Mouse (Mus musculus) heart, adult 8-10 months (tissue): ENCODE measurements around the gene Nrip2. TPM values are rescaled to one million over a fixed set of nuclear protein-coding genes. Genes with fewer than 3 reads are reported as not detected.
A peak's percentile ranks its signal among the peaks of the same experiment; 100 is the strongest.
"Not testable (repeated sequence)": the region's sequence is repeated elsewhere in the genome, so short reads cannot be mapped to it uniquely, and the experiment has no call there.

Experiments
- DNase-seq: peaks from one replicate; pipeline ENCODE4 v3.0.0; 2022; ENCODE audit warnings: low spot score
- total RNA-seq, 4 experiments: library from RNA; stranded (reverse); gene quantifications; 2 replicates each; pipeline ENCODE4 v1.2.4; 2022

The Nrip2 gene
- total RNA-seq: 1 to 10 TPM; 1.1 to 1.8 (median 1.3) TPM

DNA sequence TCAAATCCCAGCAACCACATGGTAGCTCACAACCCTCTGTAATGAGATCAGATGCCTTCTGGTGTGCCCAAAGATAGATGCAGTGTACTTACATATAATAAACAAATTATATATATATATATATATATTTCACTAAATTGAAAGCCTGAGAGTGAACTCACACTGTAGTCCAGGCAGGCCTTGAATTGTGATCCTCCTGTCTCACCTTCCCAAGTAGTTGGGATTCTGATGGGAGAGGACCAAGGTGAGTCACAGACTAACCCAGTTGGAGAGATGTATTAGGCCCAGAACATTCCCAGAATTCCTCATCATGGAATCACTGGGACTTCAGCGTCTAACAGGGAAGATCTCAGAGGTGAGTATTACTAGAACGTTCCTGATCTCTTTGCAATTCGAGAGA lies at the start of gene Nrip2:
Gene Nrip2 (plus strand): TSS at position 301 of the 400 bp plus-strand sequence.
- DNase-seq: no peak

DNA sequence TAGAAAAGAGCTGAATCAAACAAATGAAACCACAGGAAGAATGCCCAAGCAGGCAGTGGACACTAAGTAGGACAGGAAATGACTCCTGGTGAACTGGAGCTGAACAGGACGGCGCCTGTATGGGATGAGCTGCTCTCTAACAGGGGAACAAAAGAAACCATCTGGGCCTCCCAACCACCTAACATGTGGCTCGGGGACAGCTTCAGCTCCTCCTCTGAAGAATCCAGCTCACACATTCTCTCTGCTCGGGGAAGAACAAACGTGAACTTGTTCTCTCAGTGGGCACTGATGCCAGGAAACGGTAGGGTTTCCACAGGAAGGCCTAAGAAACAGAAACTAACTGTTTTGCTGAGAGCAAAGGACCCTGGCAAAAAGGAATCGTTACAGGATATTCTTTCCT lies 49.4 kb upstream of the Nrip2 start:
- no peak for DNase-seq

DNA sequence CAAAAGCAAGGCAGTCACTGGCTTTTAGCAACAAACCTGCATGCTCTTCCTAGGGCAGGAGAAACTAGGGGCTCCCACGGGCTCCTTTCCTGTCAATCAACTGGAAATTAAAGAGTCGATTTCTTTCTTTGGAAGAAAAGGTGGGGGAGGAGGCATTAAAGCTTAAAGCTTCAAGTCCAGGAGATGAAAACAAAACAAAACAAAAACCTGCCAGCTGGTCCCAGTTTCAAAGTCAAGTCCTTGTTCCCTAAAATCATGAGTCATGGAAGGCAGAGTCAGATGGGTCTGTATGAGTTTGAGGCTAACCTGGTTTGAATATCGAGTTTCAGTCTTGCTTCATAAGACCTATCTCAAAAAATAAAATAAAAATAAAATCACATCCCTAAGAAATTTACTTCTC lies 45.0 kb upstream of the Nrip2 start:
- no peak for DNase-seq

DNA sequence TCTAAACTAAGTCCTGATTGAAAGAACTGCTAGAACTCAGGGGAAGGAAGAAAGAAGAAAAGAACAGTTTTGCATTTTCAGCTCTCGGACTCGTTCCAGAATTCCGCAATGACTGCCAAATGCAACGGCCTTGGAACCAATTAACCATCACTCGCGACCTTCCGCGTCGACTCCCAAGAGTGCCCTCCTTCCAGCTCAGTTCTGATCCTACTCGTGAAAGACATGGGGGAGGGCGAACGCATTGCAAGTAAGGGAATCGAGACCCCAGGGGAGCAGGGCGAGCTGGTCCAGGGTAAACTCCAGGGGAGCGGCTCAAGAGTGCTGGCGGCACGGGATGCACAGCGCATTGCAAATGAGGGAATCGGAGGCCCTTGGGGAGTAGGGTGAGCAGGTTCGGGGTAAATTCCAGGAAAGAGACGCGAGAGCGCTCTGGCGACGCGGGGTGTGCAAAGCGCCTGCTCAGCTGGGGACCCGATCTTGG lies 43.9 kb upstream of the Nrip2 start:
- DNase-seq: peak; percentile 27

DNA sequence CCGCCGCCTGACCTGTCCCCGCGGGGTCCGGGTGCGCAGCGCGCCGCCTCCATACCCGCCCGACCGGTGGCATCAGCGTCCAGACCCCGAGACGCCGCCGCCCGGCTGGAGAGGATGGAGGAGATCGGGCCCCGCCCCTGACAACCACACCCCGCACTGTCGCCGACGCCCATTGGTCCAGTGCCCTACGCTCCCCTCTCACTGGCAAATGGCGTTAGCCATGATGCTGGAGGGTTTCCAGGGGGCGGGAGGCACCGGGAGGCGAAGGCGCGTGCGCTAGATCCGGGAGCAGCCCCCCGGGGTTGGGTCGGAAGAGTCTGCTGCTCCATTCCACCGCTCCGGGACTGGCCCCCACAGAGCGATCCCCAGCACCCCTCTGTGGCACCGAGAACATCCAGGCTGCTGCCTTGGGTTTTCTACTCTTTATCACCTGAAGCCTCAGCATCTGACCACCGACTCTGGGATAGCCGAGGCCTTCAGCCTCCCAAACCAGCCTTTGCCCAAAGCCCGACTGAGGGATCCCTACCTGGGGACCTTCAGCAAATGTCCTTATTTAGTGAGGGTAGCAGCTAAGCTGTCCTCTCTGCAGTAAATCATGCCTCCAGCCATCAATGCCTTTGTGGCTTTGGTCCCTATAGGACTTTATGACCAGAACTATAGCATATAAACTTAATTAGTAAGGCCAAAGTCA lies 43.2 kb upstream of the Nrip2 start, which contains the start of gene Tulp3:
Gene Tulp3 (minus strand): TSS at position 126 of the 691 bp plus-strand sequence.
- DNase-seq: peak; percentile 94

DNA sequence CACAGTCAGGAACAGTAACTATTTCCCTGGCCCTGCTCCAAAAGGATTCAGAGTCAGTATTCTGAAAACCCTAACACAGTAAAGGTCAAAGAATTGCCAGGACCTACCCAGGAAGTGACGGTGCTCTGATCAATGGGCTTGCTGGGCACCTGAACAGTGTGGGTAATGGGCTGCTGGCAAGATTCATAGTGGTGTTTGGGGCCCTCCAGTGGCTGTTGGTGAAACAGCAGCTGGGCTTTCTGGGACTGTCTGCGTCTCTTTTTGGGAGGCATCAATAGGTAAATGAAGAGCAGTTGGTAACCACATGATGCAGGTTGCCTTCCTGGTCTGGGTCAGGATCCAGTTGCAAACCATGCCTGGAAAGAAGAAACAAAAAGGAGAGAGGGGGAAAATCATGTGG lies 40.1 kb upstream of the Nrip2 start:
- DNase-seq: peak; percentile 44

DNA sequence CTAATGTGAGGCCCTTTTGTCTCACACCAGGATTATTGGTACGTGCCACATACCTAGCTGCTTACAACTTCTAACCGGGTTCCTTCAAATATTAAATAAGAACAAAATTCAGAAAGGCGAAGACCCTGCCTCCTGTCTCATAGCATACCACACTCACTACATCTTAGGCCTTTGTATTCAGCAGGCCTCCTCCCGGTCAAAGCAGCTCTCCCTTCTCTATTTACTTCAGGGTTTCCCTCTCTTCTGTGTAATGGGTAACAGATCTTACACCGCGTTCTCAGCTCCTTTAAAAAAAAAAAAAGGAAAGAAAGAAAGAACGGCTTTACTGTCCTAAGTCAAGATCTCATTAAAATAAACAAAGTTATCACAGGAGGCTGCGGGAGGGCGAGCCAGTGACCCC lies 37.2 kb upstream of the Nrip2 start:
- no peak for DNase-seq

DNA sequence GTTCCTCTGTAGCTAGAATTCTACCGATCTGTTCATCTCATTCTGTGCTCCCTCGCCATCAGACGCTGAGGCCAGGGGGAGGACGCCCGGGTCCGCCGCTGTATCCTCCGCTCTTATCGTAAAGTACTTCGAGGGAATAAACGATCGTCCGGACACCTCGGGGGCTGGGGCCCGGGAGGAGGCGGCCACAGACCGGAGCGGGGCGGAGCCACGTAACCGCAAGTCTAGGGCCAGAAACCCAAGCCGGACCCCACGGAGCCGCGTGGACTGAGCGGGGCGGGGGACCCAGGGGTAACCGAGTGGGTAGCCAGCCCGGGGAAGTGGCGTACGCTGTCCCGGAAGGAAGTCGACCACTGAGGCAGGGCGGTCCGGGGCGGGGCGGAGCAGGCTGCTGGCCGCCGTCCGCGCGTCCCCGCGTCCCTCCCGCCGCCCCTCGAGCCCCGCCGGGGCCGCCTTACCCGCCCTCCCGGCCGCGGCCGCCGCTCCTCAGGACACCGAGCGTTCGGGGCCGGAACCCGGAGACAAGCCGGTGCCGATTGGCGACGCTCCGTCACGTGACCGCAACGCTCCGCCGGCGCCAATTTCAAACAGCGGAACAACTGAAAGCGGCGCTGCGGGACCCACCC lies 36.6 kb upstream of the Nrip2 start, which contains the start of the genes Rhno1 and Foxm1:
Gene Rhno1 (minus strand): TSS at position 531 of the 626 bp plus-strand sequence.
Gene Foxm1 (plus strand): TSS at position 587 of the 626 bp plus-strand sequence.
- DNase-seq: peak; percentile 74

DNA sequence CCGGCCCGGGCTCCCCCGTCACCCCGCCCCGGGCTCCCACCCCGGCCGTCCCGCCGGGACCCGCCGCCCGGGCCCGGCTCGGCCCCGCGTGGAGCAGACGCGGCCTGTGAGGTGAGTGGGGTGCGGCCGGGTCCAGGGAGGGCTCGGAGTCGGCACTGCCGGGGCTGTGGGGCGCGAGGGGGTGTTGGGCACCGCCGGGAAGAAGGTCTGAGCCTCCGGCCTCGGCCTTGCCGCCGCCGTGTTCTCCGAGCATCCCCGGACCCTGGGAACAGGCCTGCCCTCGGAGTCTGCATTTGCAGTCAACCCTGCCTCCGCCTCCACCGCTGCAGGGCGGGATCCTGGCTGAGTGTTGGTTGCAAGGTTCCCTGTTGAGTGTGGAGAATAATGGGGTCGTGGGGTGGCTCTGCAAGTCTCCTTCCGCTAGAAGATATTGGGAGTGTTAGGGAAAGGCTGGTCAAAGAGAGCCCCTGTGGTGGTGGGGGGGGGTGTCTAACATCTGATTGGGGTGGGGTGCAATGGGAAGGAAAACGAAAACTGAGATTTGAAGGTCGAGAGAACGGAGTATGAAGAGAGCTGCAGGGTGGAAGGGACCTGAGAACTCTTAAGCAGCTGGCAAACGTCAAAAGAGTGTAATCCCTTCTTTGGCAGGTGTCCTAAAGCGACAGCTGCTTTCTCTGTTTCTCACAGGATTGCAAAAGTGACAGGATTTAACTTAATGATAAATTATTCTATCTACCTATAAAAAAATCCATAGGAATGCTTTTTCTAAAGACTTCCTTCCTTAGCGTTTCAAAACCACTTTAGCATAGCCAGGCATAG lies 35.9 kb upstream of the Nrip2 start:
- no peak for DNase-seq

DNA sequence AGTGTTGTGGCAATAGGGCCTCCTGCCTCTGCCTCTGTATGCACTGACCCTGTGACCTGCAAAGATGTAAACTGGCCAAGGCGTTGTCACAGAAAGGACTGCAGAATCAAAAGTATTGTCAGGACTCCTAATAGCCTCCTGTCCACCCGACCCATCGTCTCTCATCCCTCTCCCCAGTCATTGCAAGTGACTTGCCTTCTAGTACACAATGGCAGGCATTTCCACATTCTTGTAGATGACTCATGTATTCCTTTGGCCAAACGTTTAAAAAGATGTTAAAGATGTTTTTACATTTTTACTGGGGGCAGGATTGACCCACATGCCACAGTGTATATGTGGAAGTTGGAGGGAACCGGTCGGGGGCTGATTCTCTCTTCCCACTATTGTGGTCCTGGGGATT lies 34.4 kb upstream of the Nrip2 start:
- DNase-seq: no peak

DNA sequence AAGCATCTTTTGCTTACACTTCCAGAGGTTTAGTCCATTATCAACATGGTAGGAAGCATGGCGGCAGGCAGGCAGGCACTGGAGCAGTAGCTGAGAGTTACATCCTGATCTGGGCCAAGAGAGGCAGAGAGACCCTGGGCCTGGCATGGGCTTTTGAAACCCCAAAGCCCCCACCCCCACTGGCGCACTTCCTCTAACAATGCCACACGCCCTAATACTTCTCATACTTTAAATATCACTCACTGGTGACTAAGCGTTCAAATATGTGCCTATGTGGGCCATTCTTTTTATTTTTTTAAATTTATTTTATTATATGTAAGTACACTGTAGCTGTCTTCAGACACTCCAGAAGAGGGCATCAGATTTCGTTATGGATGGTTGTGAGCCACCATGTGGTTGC lies 32.6 kb upstream of the Nrip2 start:
- DNase-seq: no peak

DNA sequence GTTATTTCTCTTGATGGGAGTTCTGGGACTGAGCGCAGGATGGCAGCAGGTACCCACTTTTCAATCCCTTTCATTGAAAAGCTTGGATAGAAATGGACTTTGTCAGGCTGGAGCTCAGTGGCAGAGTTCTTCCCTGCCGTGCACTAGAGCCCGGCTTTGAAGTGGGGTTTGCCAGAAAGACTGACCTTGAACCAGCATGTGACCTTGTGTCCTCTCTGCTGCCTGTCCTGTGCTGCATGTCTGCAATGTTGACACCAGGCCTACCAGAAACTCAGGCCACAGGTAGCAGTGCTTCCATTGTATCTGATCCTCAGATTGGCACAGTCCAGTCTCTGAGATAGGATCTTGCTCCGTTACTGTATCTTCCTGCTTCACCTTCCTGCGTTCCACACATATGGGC lies 29.1 kb upstream of the Nrip2 start:
- no peak for DNase-seq

DNA sequence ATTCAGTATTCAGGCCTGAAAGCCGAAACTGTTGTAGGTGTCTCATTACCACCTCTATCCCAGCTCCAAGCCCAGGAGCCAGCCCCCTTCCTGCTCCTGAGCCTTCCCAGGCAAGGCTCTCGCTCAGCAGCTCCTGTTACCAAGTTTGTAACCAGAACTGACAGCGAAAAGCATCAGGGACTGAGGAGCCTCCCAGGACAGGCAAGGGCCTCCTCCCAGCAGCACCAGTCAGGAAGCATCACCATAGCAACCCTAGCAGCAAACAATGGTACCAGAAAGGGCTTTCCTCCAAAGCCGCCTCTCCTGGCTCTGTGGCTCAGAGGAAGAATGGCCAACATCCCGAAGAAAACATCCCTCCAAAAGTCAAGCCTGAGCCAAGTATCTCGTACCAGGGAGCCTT lies 23.9 kb upstream of the Nrip2 start, which contains the start of the genes Tex52 and Gm44596:
Gene Tex52 (plus strand): TSS at position 265 of the 400 bp plus-strand sequence.
Gene Gm44596 (plus strand): TSS at position 312 of the 400 bp plus-strand sequence.
- peak; percentile 48 for DNase-seq

DNA sequence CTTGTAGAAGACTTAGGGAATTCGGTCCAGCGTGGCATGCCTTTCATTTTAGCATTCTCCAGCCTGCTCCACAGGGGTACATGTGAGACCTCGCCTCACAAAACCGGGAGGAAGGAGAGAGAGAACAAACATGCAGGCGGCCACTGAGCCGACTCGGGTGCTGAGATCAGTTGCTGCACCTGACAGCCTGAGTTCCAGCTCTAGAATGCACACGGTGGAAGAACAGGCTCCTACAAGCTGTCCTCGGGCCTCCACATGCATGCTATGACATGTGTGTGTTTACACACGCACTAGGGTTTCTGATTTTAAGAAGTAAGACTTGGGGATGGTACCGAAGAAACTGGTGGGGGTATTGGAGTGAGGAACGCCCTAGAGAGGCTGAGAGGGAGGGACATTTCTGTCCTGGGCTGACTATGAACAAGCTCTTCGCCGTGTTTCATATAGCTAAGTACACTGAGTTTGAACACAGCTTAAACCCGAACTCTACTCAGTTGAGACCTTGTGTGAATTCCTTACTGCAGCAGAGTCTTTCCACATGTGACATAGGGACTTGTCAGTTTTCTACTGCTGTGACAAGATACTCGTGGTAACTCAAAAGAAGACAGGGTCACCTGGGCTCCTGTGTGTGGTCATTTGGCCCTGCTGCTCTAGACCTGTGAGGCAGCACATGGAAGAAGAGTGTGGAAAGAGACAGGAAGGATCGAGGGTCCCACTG lies 22.6 kb upstream of the Nrip2 start:
- DNase-seq: no peak

DNA sequence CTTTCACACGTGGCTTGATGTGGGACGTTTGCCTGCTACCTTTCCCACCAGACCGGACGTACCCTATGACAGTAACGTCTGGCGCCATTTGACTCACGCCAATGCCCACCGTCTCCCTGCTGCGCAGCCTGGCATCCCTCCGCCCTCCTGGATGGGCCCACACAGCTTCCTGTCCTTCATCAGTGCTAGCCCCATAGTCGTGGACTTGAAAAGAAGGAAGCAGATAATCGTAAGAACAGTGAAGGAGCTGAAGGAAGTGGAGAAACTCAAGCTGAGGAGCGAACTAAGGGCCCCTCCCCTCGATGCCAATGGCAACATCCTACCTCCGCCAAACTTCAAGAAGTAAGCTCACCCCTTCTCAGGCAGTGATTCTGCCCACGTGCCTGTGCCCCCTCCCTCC lies 19.5 kb upstream of the Nrip2 start:
- no peak for DNase-seq

DNA sequence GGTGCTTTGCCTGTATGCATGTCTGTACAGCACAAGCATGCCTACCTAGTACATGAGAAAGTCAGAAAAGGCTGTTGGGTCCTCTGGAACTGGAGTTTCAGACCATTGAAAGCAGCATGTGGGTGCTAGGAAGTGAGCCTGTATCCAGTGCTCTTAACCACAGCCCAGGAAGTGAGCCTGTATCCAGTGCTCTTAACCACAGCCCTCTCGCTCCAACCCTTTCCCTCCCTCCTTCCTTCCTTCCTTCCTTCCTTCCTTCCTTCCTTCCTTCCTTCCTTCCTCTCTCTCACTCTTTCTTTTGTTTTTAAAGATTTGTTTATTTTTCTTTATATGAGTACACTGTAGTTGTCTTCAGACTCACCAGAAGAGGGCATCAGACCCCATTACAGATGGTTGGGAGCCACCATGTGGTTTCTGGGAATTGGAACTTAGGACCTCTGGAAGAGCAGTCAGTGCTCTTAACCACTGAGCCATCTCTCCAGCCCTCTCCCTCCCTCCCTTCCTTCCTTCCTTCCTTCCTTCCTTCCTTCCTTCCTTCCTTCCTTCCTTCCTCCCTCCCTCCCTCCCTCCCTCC lies 18.4 kb upstream of the Nrip2 start:
- DNase-seq: not testable (repeated sequence)

DNA sequence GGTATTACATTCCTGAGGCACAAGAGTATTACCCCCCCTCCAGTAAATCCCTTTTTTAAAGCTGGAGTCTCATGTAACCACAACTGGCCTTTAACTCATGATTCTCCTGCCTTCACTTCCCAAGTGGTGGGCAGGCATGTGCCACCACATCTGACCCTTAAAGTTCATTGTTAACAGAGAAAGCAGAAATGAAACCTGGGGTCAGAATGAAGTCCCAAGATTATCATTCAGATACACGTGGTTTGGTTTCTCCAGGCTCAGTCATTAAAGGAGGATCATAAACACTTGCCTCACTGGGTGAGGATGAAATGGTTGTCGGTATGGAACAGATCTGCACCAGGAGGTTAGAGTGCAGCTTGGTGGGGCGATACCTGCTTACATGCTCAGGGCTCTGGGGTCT lies 17.8 kb upstream of the Nrip2 start:
- DNase-seq: no peak

DNA sequence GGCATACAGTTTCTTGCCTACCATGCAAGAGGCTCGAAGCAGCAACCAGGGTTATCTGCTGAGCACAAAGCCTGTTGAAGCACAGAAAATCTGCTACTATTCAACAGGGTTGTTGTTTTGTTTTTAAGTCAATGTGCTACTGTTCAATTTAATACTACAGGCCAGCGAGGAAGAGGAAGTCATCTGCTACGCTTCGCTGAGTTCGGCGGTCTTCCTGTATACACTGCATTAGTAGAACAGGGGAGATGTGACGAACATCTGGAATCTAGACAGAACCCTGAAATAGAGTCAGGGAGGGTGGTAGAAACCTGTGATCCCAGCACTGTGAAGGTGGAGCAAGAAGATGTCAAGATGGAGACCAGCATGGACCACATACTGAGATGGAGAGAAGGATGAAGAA lies 15.3 kb upstream of the Nrip2 start:
- no peak for DNase-seq

DNA sequence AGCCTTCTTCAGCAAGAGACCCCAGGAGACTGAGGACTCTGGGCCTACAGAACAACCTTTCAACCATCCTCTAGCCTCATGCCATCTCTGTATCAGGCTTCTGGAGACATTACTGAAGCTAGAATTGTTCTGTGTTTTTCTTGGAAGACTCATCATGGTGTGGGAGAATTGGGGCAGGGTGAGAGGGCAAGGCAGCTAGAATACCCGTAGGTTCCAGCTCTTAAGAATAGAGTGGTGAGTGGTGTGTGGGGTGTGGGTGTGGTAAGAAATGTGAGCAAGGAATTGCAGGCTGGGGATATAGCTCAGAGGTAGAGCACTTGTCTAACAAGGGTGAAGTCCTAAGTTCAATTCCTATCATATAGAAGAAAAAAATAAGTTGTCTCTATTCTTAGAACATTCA lies 14.1 kb upstream of the Nrip2 start:
- no peak for DNase-seq

DNA sequence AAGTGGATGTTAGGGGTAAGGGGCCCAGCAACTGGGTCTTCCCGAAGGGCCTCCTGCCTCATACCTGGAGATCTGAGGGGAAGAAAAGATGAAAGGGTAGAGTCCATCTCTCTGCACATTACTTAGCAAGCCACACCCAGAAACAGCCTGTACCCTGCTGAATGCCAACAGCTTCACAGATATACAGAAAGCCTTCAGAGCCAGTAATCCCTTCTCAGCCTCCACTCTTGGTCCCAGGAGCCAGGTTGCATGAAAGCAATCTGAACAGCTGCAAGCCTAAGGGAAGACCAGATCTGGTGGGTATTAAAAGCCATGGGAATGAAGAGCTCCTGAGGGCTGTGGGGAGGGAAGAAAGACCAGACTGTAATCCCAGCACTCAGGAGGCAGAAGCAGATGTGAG lies 9.9 kb upstream of the Nrip2 start:
- no peak for DNase-seq

DNA sequence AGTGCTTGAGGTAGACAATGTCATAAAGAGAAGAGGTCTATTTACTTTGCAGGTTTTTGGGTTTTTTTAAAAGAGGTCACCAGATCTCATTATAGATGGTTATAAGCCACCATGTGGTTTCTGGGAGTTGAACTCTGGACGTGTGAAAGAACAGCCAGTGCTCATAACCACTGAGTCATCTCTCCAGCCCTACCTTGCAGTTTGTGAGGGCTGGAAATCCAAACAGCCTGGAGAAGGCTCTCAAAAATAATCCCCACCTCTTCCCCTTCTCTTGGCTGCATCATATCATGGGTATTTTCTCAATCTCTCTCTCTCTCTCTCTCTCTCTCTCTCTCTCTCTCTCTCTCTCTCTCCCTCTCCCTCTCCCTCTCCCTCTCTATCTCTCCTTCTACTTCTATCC lies 8.4 kb upstream of the Nrip2 start:
- DNase-seq: no peak
